Mouse (Mus musculus): ENCODE measurements around the gene Tpsb2.

Gene Tpsb2

GRCm38 (mm10) chr17:25404190-25404589, 38.1 kb downstream of the Tpsb2 start:
- in situ Hi-C loops (cut with MboI; ENCODE audit: low pct_unique_long_range_greater_than_20kb in 1 of 2, low sequenced_read_pairs in 2 of 2, unreplicated experiment in 1 of 2): no loop called here

DNA sequence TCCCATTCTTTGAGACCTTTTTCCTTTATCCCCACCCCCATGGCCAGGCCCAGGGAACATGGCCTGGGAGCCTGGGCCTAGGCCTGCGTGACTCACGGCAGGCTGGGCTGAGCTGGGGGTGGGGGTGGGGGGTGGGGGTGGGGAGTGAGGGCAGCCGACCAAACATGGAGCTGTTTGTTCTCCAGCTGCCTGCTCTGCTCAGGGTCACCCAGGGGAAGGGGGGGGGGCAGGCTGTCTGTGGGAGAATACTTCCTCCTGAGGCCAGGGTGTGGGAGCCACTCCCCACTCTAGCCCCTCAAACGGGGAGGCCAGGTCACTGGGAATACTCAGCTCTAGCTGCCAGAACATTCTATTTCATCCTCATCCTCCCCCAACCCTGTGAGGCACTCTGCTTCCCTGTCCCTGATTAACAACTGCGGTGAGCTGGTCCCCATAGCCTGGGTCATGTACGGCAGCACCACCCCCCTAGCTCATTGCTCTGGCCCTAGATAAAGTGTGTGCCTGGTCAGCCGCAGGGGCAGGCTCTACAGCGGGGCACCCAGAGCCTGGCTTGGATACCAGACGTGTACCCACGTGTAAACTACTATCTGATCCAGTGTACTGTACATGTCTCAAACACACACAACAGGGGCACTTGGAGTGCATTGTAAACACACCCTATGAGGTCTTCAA, 39.3 kb downstream of the Tpsb2 start:
- in situ Hi-C loops (cut with MboI; ENCODE audit: low pct_unique_long_range_greater_than_20kb in 1 of 2, low sequenced_read_pairs in 2 of 2, unreplicated experiment in 1 of 2): no loop called here

DNA sequence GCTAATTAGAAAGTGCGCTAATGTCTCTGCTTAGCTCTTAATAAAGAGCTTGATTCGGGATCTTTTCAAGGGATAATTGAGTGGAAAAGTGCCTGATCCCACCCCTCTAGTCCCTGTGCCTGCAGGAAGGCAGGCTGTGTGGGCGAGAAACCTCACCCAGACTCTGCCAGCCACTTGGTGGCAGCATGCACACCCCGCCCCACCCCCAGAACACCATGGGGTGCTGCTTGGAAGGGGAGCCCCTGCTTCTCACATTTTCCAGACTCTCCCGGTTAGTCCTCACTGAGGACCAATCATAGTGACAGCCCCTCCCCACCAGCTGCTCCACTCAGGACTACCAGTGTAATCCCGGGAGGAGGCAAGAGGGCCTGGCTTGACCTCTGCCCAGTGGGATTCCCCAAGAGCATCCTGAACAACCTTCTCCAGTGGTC, 39.9 kb downstream of the Tpsb2 start:
- in situ Hi-C loops (cut with MboI; ENCODE audit: low pct_unique_long_range_greater_than_20kb in 1 of 2, low sequenced_read_pairs in 2 of 2, unreplicated experiment in 1 of 2): no loop called here

GRCm38 (mm10) chr17:25407352-25407751, 41.2 kb downstream of the Tpsb2 start:
- in situ Hi-C loops (cut with MboI; ENCODE audit: low pct_unique_long_range_greater_than_20kb in 1 of 2, low sequenced_read_pairs in 2 of 2, unreplicated experiment in 1 of 2): no loop called here

DNA sequence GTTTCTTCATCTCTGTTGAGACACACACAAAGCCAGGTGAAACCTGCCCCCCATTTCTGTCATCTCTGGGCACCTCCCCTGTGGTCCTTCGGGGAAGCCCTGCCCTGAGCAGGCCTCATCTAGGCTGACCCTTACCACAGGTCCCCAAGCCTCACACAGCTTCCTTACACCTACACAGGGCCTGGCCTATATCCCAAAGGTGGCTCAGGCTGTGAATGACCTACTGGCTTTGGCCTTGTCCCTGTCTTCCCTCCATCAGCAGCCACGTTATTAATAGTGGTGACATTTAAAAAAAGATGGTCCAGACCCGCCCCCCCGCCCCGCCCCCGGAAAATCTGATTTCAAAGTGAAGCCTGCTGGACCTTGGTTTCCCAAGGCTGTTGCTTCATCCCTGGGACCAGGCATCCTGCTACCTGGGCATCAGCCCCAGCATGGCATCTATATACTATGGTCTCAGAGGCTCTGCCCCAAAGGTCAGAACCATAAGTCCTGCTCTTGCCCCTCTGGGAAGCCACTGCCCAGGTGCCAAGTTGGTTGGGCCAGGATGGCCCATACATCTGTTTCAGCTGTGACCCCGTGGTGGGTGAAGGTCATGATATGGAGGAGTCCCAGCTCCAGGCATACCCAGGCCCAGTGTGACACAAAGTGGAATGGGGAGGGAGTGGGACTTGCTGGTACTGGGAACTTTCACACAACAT, 42.3 kb downstream of the Tpsb2 start:
- in situ Hi-C loops (cut with MboI; ENCODE audit: low pct_unique_long_range_greater_than_20kb in 1 of 2, low sequenced_read_pairs in 2 of 2, unreplicated experiment in 1 of 2): no loop called here

GRCm38 (mm10) chr17:25409621-25410020, 43.5 kb downstream of the Tpsb2 start:
- in situ Hi-C loops (cut with MboI; ENCODE audit: low pct_unique_long_range_greater_than_20kb in 1 of 2, low sequenced_read_pairs in 2 of 2, unreplicated experiment in 1 of 2): no loop called here

- in situ Hi-C loops (cut with MboI; ENCODE audit: low pct_unique_long_range_greater_than_20kb in 1 of 2, low sequenced_read_pairs in 2 of 2, unreplicated experiment in 1 of 2): no loop called here
Measured at GRCm38 (mm10) chr17:25410180-25410579, 44.1 kb downstream of the Tpsb2 start.

- in situ Hi-C loops (cut with MboI; ENCODE audit: low pct_unique_long_range_greater_than_20kb in 1 of 2, low sequenced_read_pairs in 2 of 2, unreplicated experiment in 1 of 2): no loop called here
Measured at GRCm38 (mm10) chr17:25410786-25411185, 44.7 kb downstream of the Tpsb2 start.

DNA sequence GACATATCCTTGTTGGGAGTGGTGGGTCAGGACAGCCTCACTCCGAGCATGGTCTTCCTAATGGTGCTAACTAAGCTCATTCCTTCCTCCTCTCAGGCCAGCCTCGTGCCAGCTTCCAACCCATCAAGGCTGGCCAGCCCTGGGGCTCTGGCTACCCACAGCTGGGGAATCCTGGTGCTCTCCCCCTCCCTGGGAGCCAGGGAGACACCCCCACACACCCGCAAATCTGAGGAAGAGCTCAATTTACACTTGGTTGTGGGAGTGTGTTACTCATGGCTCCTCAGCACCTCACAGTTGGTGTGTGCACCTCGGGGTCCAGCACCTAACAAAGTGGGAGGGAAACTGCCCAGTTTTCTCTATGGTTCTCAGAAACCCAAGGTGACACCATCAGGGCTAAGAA, 45.1 kb downstream of the Tpsb2 start:
- in situ Hi-C loops (cut with MboI; ENCODE audit: low pct_unique_long_range_greater_than_20kb in 1 of 2, low sequenced_read_pairs in 2 of 2, unreplicated experiment in 1 of 2): no loop called here

GRCm38 (mm10) chr17:25414209-25414608, 48.1 kb downstream of the Tpsb2 start:
- in situ Hi-C loops (cut with MboI; ENCODE audit: low pct_unique_long_range_greater_than_20kb in 1 of 2, low sequenced_read_pairs in 2 of 2, unreplicated experiment in 1 of 2): no loop called here

DNA sequence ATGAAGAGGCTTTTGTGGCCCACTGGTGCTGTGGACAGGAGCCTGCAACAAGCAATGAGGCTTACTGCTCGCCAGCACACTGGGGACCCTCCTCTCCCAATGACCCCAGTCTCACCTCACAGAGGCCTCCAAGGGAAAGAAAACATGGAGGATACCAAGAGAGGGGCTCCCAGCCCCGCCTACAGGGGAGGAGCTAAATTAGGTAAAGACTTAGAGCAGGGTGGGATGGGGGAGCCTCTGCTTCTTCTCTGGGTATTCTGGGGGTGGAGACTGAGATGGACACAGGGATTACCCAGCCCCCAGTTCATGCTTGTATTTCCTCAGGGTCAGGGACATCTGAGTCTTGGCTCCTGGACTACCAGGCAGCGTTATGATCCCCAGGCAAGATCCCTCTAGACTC, 48.8 kb downstream of the Tpsb2 start:
- in situ Hi-C loops (cut with MboI; ENCODE audit: low pct_unique_long_range_greater_than_20kb in 1 of 2, low sequenced_read_pairs in 2 of 2, unreplicated experiment in 1 of 2): no loop called here

DNA sequence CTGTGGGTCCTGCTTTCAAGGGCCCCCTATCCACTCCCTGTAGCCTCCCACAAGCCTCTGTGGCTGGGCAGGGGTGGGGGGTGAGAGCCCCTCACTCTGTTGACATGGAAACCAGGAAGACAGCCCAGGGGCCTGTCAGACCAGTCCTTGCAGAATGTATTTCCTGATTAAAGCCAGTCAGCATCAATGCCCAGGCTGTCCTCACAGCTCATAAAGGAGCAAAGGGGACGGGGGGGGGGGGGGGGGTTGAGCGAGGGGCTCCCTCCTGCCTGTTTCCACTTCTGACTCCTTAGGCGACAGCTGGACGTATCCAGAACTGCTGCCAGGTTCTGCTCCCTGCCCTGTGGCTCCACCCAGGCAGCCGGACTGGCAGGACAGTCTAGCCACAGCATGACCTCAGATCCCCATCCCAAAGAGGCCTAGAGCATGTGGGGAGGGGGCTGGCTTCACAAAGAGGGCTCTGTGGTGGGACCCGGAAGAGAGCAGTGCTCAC, 49.4 kb downstream of the Tpsb2 start:
- in situ Hi-C loops (cut with MboI; ENCODE audit: low pct_unique_long_range_greater_than_20kb in 1 of 2, low sequenced_read_pairs in 2 of 2, unreplicated experiment in 1 of 2): no loop called here

- in situ Hi-C loops (cut with MboI; ENCODE audit: low pct_unique_long_range_greater_than_20kb in 1 of 2, low sequenced_read_pairs in 2 of 2, unreplicated experiment in 1 of 2): no loop called here
Measured at GRCm38 (mm10) chr17:25416219-25416618, 50.1 kb downstream of the Tpsb2 start.

DNA sequence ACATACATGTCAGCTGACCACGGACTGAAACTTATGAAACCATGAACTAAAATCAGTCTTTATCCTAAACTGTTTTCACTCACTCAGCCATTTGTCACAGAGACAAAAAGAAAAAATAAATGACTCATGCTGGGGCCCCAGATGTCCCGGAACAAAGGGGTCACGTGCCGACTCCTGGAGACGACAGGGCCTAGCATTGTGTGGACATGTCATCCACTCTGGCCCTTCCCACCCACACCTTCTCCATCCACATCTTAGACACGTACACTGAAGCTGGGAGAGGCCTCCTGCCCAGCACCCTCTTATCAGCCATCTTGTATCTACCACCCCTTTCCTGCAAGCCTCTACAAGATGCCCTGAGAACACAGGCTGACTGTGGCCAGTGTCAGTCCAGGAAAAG, 51.9 kb downstream of the Tpsb2 start:
- in situ Hi-C loops (cut with MboI; ENCODE audit: low pct_unique_long_range_greater_than_20kb in 1 of 2, low sequenced_read_pairs in 2 of 2, unreplicated experiment in 1 of 2): no loop called here

Measured in mouse embryonic stem cell (cell line).